Mouse (Mus musculus) liver, embryonic 13.5 days (tissue): ENCODE measurements around the gene Ppt1. TPM values are rescaled to one million over a fixed set of nuclear protein-coding genes. Genes with fewer than 3 reads are reported as not detected.

Source experiments
- ATAC-seq: fragments of 200-750 bp; cut with Nextera tagmentation; 2 replicates; pipeline ENCODE4 v1.8.0; 2017; ENCODE audit warnings: low read depth, mild to moderate bottlenecking, moderate number of reproducible peaks, moderate library complexity
- DNase-seq: peaks from one replicate; pipeline ENCODE4 v3.0.0; 2022
- H3K27ac ChIP-seq: fragments of 300-500 bp; sonication (generic); 2 replicates; pipeline ENCODE4 v1.5.1; 2015; ENCODE audit warnings: moderate library complexity, mild to moderate bottlenecking, inconsistent platforms
- H3K27me3 ChIP-seq: fragments of 300-500 bp; sonication (generic); 2 replicates; pipeline ENCODE4 v1.6.1; 2015; ENCODE audit warnings: mild to moderate bottlenecking, inconsistent platforms
- H3K36me3 ChIP-seq: fragments of 300-500 bp; sonication (generic); 2 replicates; pipeline ENCODE4 v1.6.1; 2015; ENCODE audit warnings: mild to moderate bottlenecking, inconsistent platforms
- H3K4me1 ChIP-seq: fragments of 300-500 bp; sonication (generic); replicated peaks from 2 replicates; pipeline ENCODE4 v1.6.1; 2015; ENCODE audit warnings: inconsistent platforms
- H3K4me2 ChIP-seq: fragments of 300-500 bp; sonication (generic); 2 replicates; pipeline ENCODE4 v1.6.1; 2015; ENCODE audit warnings: inconsistent platforms, mild to moderate bottlenecking, moderate library complexity
- H3K4me3 ChIP-seq: fragments of 300-500 bp; sonication (generic); replicated peaks from 2 replicates; pipeline ENCODE4 v1.5.1; 2015; ENCODE audit warnings: mild to moderate bottlenecking, inconsistent platforms
- H3K9ac ChIP-seq: fragments of 300-500 bp; sonication (generic); 2 replicates; pipeline ENCODE4 v1.6.1; 2015; ENCODE audit warnings: mild to moderate bottlenecking, inconsistent platforms
- H3K9me3 ChIP-seq: fragments of 300-500 bp; sonication (generic); replicated peaks from 2 replicates; pipeline ENCODE4 v1.6.1; 2016; ENCODE audit warnings: inconsistent platforms
- WGBS: fragments of 180-500 bp; shearing (Covaris S2); methylation state at CpG from one replicate; pipeline ENCODE4 v1.1.7; 2015; ENCODE audit not compliant: insufficient replicate concordance; 5-methylcytosine and 5-hydroxymethylcytosine counted together
- polyA plus RNA-seq: library from polyadenylated mRNA; unstranded; fragments of >200 nt; fragmentation: Nextera tagmentation; extraction: Ambion mirVana; gene quantifications from 2 replicates; pipeline ENCODE4 v1.2.1, GENCODE M21; 2015

Gene Ppt1
- polyA plus RNA-seq, 1 experiment from 2014 or later, result 20.8 TPM

DNA sequence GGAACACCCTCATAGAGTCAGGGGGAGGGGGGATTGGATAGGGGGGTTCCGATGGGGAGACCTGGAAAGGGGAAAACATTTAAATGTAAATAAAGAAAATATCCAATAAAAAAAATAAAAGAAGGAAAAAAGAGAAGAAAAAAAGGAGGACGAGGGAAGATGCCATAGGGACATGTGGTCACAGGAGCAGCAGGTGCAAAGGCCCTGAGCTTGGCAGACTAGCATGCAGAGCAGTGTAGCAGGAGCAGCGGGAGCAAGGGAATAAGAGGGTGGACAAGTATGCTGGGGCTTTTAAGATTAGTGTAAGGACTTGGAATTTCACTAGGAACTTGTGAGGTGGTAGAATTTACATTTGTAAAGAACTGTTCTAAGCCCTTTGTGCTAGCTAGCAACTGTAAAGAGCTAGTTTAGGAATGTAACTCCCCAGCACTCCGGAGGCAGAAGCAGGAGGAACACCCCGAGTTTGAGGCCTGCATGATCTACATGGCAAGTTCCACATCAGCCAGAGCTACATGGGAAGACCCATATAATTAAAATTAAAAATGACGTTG is 1.2 kb downstream of the Ppt1 start:
- no peak overlapping the region for H3K27ac ChIP-seq
- 63% methylated on average over 6 of the region's 6 CpGs for WGBS
- H3K36me3 ChIP-seq, result peaks cover 6% of the 10 kb centered on the region
- H3K27me3 ChIP-seq, result no peaks in the 10 kb centered on the region
- no peaks in the 10 kb centered on the region for H3K9me3 ChIP-seq
- H3K4me1 ChIP-seq, result peaks cover 25% of the 10 kb centered on the region
- no peak for DNase-seq
- no peak overlapping the region for H3K4me3 ChIP-seq
- ATAC-seq, result no peak
- H3K4me2 ChIP-seq, result peak overlapping the region; percentile 87
- no peak overlapping the region for H3K9ac ChIP-seq

DNA sequence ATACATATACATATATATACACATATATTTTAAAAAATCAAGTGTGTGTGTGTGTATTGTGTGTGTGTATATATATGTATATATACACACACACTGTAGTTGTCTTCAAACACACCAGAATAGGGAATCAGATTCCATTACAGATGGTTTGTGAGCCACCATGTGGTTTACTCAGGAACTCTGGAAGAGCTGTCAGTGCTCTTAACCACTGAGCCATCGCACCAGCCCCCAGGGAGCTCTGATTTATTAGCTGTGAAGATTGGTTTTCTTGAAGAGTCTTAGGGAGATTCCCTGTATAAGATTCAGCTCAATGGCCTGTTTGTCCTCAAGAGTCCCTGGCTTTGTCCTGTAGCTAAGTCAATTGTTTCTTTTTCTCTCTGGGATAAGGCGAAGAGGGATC is 2.0 kb downstream of the Ppt1 start:
- DNase-seq, result no peak
- H3K4me3 ChIP-seq, result no peak overlapping the region
- no peak overlapping the region for H3K27ac ChIP-seq
- 77% methylated on average over 2 of the region's 2 CpGs for WGBS
- no peak for ATAC-seq
- no peaks in the 10 kb centered on the region for H3K9me3 ChIP-seq
- peaks cover 25% of the 10 kb centered on the region for H3K4me1 ChIP-seq
- peaks cover 6% of the 10 kb centered on the region for H3K36me3 ChIP-seq
- no peak overlapping the region for H3K4me2 ChIP-seq
- H3K9ac ChIP-seq, result no peak overlapping the region
- no peaks in the 10 kb centered on the region for H3K27me3 ChIP-seq

DNA sequence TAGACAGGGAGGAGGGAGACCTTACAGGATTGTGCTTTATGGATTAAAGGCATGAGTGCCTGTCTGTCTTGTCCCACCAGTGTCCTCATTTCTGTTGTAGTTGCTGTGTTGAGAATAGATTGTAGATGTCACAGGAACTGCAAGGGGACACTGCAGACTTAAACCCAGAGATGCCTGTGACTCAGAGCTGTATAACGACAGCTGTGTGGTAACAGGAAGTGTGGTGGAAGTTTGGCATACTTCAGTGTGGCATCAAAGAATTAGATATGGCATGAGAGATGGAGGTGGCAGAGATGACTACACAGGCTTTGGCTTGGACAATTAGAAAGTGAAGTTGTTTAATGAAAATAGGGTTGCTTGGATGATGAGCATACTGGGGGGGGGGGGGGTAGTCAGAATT is 2.4 kb downstream of the Ppt1 start:
- no peak overlapping the region for H3K9ac ChIP-seq
- H3K9me3 ChIP-seq, result no peaks in the 10 kb centered on the region
- H3K27ac ChIP-seq, result no peak overlapping the region
- H3K4me3 ChIP-seq, result no peak overlapping the region
- ATAC-seq (no peak), DNase-seq (no peak)
- WGBS, result 25% methylated on average over 1 of the region's 1 CpGs
- peaks cover 6% of the 10 kb centered on the region for H3K36me3 ChIP-seq
- H3K4me1 ChIP-seq, result peaks cover 25% of the 10 kb centered on the region
- no peaks in the 10 kb centered on the region for H3K27me3 ChIP-seq
- H3K4me2 ChIP-seq, result no peak overlapping the region

DNA sequence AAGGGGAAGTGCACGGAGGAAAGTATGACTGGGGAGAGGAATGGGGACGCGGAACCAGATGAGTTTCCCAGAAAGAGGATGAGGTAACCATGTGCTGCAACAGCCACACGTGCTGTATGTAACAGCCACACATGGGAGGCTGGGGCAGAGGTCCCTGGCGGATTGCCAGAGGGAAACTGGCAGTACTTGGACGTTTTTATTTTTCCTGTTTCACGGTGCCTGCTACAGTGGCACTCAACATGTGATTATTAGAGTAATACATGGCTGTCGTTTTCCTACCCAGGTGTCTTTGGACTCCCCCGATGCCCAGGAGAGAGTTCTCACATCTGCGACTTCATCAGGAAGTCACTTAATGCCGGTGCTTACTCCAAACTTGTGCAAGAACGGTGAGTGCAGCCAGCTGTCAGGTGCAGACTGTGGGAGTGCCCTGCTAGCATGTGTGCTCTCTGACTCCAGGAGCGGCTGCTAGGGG is 12.1 kb downstream of the Ppt1 start:
- Histone ChIP-seq H3K27ac (no peak overlapping the region), H3K9ac (no peak overlapping the region), H3K4me3 (no peak overlapping the region), H3K9me3 (no peaks in the 10 kb centered on the region), H3K36me3 (peaks cover 43% of the 10 kb centered on the region), H3K4me2 (no peak overlapping the region), H3K27me3 (no peaks in the 10 kb centered on the region), H3K4me1 (0 out of 2 replicates have a peak, but pooled peaks cover 3% of the 10 kb centered on the region)
- WGBS, result 55% methylated on average over 13 of the region's 13 CpGs
- no peak for DNase-seq
- ATAC-seq, result peak; percentile 23; the same call in 1 of the 2 replicates

DNA sequence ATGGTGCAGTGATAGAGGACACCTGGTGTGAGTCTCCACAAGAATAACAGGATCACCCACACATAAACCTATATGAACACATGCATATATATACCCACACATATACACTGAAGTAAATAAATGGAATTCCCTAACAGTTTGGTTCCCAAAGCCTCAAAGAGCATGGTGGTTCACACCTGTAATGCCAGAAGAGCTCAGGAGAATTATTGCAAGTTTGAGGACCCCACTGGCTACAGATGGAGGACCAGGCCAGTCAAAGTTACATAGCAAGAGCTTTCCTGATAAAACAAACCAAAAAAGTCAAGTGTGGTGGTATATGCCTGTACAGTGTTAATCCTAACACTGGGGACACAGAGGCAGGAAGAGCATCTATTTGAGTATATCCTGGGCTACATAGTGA is 15.5 kb downstream of the Ppt1 start:
- Histone ChIP-seq H3K9me3 (no peaks in the 10 kb centered on the region), H3K4me2 (no peak overlapping the region), H3K4me3 (no peak overlapping the region), H3K4me1 (0 out of 2 replicates have a peak, but pooled peaks cover 3% of the 10 kb centered on the region), H3K9ac (no peak overlapping the region), H3K27me3 (no peaks in the 10 kb centered on the region), H3K27ac (no peak overlapping the region), H3K36me3 (peaks cover 36% of the 10 kb centered on the region)
- DNase-seq (no peak), ATAC-seq (no peak)

DNA sequence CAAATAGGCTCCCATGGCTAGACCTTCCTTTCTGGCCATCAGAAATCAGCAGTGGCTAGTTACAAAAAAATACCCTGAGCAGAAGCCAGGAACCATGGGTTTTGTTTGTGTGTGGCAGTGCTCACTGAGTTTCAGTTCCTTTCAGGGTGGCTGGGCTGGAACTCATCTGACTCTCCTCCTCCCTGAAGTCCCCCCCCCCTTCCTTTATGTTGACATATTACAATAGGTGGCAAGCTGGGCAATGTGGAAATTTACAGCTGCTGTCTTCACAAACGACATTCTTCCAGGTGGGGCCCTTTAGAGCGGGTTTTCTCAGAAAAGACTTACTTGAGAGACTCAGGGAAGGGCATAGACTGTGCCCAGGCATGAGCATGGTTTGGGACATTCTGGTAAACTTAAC is 17.6 kb downstream of the Ppt1 start:
- H3K36me3 ChIP-seq, result peaks cover 44% of the 10 kb centered on the region
- no peak for ATAC-seq
- no peak overlapping the region for H3K9ac ChIP-seq
- no peaks in the 10 kb centered on the region for H3K9me3 ChIP-seq
- H3K4me3 ChIP-seq, result no peak overlapping the region
- no peaks in the 10 kb centered on the region for H3K27me3 ChIP-seq
- H3K4me1 ChIP-seq, result 0 out of 2 replicates have a peak, but pooled peaks cover 3% of the 10 kb centered on the region
- DNase-seq, result no peak
- WGBS, result 44% methylated on average over 2 of the region's 2 CpGs
- H3K27ac ChIP-seq, result no peak overlapping the region
- no peak overlapping the region for H3K4me2 ChIP-seq

DNA sequence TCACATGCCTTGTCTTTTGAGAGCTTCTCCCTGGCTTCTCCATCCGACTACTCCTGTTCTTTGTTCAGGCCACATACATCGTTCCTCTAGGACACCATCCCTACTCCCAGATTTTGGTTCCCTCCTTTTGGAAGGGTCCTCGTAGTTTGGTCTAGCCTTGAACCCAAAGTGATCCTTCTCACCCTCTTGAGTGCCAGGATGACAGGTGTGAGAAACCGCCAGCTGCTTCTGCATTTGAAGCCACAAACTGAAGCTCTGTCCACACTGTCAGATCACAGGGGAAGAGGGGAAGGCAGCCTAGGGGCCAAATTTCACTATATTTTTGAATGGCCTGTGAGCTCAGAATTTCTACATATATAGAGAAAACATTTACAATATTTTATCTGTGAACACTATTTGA is 18.7 kb downstream of the Ppt1 start:
- no peaks in the 10 kb centered on the region for H3K9me3 ChIP-seq
- H3K4me3 ChIP-seq, result no peak overlapping the region
- H3K27me3 ChIP-seq, result no peaks in the 10 kb centered on the region
- no peak for DNase-seq
- 72% methylated on average over 4 of the region's 4 CpGs for WGBS
- H3K36me3 ChIP-seq, result peaks cover 42% of the 10 kb centered on the region
- no peak overlapping the region for H3K4me2 ChIP-seq
- ATAC-seq, result no peak
- no peak overlapping the region for H3K9ac ChIP-seq
- H3K4me1 ChIP-seq, result no peaks in the 10 kb centered on the region
- no peak overlapping the region for H3K27ac ChIP-seq

DNA sequence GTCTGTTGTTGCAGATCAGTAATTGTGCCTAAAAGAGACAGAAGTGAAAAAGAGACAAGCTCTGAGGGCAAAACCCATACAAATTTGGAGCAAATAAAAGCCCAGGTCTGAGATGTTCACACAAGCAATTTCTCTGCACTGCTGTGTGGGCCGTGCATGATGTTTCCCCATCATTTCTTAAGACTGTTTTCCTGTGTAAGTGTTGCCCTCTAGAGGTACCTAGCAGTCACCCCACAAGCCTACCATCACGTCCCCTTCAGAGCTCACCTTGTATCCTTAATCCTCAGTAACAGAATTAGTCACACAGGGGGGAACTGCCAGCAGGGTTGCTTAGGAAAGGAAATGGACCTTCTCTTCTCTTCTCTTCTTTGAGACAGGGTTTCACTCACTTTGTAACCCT is 21.9 kb downstream of the Ppt1 start:
- WGBS, result 60% methylated on average over 2 of the region's 2 CpGs
- Histone ChIP-seq H3K36me3 (peaks cover 63% of the 10 kb centered on the region), H3K9me3 (no peaks in the 10 kb centered on the region)

DNA sequence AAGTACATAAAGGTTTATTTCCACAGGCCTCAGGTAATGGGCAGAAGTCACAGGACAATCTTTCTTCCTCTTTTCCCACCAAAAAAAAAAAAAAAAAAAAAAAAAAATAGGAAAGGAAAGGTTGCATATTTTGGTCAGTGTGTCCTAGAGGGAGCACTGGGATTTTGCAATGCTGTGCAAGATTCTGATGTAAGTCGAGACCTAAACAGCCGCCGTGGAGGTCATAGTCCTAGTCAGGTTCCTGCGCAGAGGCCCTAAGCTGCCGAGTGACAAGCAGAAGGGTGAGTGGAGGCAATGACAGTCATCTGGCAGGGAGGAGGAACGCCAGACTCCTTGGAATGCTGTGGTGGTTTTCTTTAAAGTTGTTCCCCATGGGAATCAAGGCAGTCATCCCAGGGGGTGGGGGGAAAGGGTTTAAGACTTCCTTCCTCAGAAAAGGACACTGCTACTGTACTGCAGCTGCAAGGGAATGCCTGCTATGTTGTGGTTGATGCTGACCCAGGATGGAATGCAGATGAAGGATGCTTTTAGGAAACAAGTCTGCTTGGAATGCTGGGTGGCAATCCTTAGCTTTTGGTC is 23.1 kb downstream of the Ppt1 start:
- WGBS, result 68% methylated on average over 6 of the region's 6 CpGs
- H3K27ac ChIP-seq, result no peak overlapping the region
- peaks cover 71% of the 10 kb centered on the region for H3K36me3 ChIP-seq

More for the DNA sequence above, 21.9 kb downstream of the Ppt1 start:
- DNase-seq (no peak), ATAC-seq (no peak)
- no peak overlapping the region for H3K27ac ChIP-seq
- no peaks in the 10 kb centered on the region for H3K4me1 ChIP-seq
- no peak overlapping the region for H3K9ac ChIP-seq
- H3K4me3 ChIP-seq, result no peak overlapping the region
- no peak overlapping the region for H3K4me2 ChIP-seq
- no peaks in the 10 kb centered on the region for H3K27me3 ChIP-seq

DNA sequence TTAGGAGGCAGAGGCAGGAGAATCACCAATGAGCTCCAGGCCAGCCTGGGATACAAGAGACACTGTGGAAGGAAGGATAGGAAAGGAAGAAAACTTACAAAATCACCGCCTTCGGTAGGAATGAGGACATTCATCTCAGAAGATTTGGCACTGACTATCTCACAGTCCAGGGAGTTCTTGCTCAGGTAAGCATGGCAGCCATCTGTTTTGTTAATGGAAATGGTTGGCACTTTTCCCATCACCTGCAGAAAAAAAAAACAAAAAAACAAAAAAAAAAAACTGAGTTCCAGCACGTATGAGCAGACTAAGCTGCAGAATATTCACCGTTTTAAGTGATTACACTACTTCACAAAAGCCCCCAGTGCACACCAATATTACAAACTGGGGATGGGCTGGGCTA is 25.8 kb downstream of the Ppt1 start:
- no peaks in the 10 kb centered on the region for H3K9me3 ChIP-seq
- H3K4me3 ChIP-seq, result no peak overlapping the region
- no peak overlapping the region for H3K27ac ChIP-seq
- H3K4me2 ChIP-seq, result no peak overlapping the region
- no peaks in the 10 kb centered on the region for H3K4me1 ChIP-seq
- no peaks in the 10 kb centered on the region for H3K27me3 ChIP-seq
- 87% methylated on average over 4 of the region's 4 CpGs for WGBS
- DNase-seq (no peak), ATAC-seq (no peak)
- peaks cover 84% of the 10 kb centered on the region for H3K36me3 ChIP-seq
- H3K9ac ChIP-seq, result no peak overlapping the region

More for the DNA sequence above, 23.1 kb downstream of the Ppt1 start:
- H3K27me3 ChIP-seq, result no peaks in the 10 kb centered on the region
- no peaks in the 10 kb centered on the region for H3K4me1 ChIP-seq
- H3K4me3 ChIP-seq, result no peak overlapping the region
- no peaks in the 10 kb centered on the region for H3K9me3 ChIP-seq
- ATAC-seq (no peak), DNase-seq (no peak)
- no peak overlapping the region for H3K4me2 ChIP-seq
- H3K9ac ChIP-seq, result no peak overlapping the region

DNA sequence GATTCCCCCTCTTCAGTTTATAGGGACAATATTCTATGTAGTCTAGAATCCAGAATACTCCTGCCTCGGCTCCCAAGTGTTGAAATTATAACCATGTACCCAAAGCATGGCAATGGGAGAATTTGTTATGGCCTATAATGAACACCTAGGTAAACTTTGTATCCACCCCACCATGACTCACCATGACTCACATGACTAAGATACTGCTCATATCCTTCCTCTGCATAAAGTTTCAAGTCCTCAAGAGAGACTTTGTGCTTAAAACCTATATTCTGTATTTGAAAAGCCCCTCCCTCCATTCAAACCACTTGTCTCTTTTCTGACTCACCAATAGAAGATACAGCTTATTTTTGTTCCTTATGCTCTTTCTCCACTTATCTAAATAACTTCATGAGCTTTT is 32.0 kb downstream of the Ppt1 start:
- H3K27ac ChIP-seq, result no peak overlapping the region
- H3K9ac ChIP-seq, result no peak overlapping the region
- H3K9me3 ChIP-seq, result no peaks in the 10 kb centered on the region
- no peak overlapping the region for H3K4me2 ChIP-seq
- no peak overlapping the region for H3K4me3 ChIP-seq
- H3K27me3 ChIP-seq, result no peaks in the 10 kb centered on the region
- H3K4me1 ChIP-seq, result peaks cover 19% of the 10 kb centered on the region
- DNase-seq, result no peak
- no peak for ATAC-seq
- WGBS, result 81% methylated on average over 1 of the region's 1 CpGs
- H3K36me3 ChIP-seq, result peaks cover 82% of the 10 kb centered on the region

DNA sequence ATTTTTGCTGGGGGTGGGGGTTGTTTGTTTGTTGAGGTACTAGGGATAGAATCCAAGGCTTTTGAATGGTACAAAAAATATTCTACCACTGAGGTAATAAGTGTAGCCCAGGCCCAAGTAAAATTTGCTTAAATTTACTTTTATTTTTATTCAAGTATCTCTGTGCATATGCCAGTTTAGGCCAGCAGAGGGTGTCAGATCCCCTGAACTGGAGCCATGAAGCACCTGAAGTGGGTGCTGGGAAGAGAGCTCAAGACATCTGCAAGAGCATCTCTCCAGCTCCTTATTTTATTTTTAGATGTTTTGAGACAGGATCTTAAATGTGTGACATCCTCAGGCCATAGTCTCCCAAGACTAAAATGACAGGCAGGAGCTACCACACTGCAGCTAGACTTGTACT is 34.0 kb downstream of the Ppt1 start:
- H3K4me2 ChIP-seq, result no peak overlapping the region
- H3K4me1 ChIP-seq, result peaks cover 38% of the 10 kb centered on the region
- H3K4me3 ChIP-seq, result no peak overlapping the region
- no peak overlapping the region for H3K27ac ChIP-seq
- DNase-seq (no peak), ATAC-seq (no peak)
- no peak overlapping the region for H3K9ac ChIP-seq
- peaks cover 64% of the 10 kb centered on the region for H3K36me3 ChIP-seq
- no peaks in the 10 kb centered on the region for H3K27me3 ChIP-seq
- no peaks in the 10 kb centered on the region for H3K9me3 ChIP-seq
